Mouse (Mus musculus) splenic B cell, adult 2 months (primary cell): Measurements from ENCODE around the gene Defb30.

Experiments
- DNase-seq: peaks from one replicate; pipeline ENCODE4 v3.0.0-alpha.2; 2011; ENCODE audit warnings: low read depth, low spot score
- H3K27me3 ChIP-seq: 2 replicates; pipeline ENCODE4 v1.6.1; 2012; ENCODE audit warnings: mild to moderate bottlenecking, low read length, moderate library complexity, mixed read lengths; ENCODE audit not compliant: control insufficient read depth, poor library complexity, insufficient read depth, severe bottlenecking
- H3K36me3 ChIP-seq: 2 replicates; pipeline ENCODE4 v1.6.1; 2012; ENCODE audit warnings: mild to moderate bottlenecking, low read length, moderate library complexity, mixed read lengths; ENCODE audit not compliant: control insufficient read depth, poor library complexity, insufficient read depth, severe bottlenecking

Defb30 gene

DNA sequence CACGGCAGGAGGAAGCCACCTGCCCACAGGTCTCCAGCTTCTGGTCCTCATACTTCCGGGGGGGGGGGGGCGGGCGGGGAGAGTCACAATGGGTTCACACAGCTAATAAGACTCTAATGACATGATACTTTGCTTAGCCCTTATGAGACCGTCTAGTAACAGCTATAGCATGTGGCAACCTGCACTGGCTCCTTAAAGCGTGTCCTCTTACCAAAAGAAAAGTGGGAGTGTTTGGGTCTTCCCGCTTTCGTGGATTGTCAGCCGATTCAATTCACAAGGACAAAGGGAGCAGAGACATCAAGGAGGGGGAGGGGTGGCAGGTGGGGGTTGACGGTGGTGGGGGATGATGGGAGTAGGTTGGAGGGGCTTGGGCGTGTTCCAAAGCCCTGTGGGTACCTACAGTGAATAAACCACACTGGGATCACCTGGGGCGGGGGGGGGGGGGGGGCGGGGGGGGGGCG lies at the start of gene Defb30:
Defb30 (minus strand) TSS at position 51 of the 461 bp plus-strand sequence.
- no peak for DNase-seq
- Histone ChIP-seq H3K27me3 (no peaks in the 10 kb centered on the region), H3K36me3 (no peaks in the 10 kb centered on the region)

DNA sequence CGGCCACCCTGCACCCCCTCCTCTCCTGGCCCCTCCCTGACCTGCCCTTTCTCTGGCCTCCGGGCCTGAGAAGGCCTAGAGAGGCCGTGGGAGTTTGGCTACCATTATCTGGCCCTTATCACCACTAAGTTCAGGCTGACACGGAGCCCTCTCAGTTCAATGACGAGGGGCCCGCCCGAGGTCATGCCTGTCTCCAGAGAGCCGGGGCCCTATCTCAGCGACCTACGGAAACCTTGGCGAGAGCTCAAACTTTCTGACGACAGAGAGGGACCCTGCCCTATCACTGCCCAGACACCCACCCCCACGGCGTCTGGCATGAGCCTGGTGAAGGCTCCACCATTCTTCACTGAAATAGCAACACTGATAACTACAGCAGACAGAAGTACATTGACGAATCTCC lies 17.9 kb upstream of the Defb30 start:
- H3K36me3 ChIP-seq = no peaks in the 10 kb centered on the region
- DNase-seq = no peak
- H3K27me3 ChIP-seq = no peaks in the 10 kb centered on the region

DNA sequence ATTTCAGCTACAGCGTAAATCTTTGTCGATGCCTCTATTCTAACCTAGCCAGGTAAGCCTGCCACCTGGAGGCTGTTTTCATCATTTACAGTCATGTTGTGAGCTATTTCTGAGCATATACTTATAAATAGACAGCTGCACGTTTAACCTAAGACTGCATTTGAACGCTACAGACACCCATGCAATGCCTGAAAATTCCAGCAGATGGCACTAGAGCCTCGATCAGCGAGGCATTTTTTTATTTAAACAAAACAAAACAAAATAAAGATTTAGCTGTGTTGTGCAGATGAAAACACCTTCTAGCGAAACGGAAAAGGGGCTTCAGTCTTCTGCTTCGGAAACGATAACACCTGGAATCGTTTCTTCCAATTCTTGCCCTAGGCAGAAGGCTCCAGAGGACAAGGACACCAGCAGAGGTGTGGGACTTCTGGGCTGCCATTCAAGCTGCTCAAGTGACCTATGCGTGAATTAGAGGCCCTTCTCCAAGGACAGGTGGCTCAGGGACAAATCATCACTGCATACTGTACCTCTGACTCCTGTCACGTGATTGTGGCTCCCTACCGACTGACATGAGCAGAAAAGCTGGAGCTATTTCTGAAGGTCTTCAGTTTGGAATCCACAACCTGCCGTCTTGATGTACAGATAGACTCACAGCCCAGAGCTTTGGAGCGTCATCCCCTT lies 17.0 kb upstream of the Defb30 start:
- Histone ChIP-seq H3K27me3 (no peaks in the 10 kb centered on the region), H3K36me3 (no peaks in the 10 kb centered on the region)
- peak; percentile 74 for DNase-seq

DNA sequence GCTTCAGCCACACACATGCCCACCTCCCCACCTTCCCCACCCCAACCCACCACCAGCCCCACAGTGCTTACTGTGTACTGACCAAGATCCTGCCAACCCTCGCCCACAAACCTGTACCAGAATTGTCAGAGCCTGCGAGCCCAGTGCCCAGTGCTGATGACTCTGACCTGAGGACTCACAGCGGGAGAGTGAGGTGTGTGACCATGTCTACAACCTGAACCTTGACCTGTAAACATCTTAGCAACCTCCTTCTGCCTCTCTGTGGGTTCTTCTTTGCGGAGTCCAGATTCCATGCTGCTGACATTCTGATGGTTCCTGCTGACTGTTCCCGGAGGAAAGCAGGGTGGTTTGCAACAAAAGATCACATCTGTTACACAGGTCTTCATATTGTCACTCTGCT lies 15.6 kb upstream of the Defb30 start:
- Histone ChIP-seq H3K27me3 (no peaks in the 10 kb centered on the region), H3K36me3 (no peaks in the 10 kb centered on the region)
- no peak for DNase-seq

DNA sequence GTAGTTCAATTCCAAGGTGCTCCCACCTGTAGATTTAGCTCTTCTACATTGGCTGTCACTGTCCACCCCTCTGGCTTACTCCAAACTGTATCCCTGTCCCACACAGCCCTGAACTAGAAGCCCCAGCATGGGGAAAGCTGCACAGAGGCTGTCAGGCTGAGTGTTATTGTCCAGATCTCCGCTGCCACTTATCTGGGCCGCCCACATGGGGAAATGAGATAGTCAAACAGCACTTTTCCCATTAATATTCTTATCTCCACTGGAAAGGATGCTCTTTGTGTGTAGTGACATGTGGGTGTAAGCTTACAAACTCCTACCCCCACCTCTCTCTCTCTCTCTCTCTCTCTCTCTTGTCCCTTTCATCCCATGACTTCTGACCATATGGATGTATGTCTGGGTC lies 12.4 kb upstream of the Defb30 start:
- H3K27me3 ChIP-seq = no peaks in the 10 kb centered on the region
- H3K36me3 ChIP-seq = no peaks in the 10 kb centered on the region
- DNase-seq = no peak

DNA sequence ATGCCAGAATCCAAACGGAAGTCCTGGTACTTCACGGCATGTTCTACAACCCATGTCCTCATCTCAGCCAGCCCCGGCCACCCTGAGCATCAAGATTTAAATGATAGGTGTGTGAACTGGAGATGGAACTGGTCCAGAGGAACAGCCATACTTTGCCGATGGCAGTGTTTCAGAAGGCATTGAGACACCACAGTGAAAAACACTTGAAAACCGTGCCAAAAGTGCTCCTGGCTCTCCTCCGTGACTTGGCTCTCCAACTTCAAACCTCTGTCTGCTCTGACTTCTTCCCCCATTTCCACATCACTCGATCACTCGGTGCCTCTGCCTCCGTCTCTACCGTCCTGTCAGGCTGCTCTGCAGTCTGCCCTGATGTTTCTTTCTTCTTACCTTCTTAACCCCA lies 10.6 kb upstream of the Defb30 start:
- H3K36me3 ChIP-seq = no peaks in the 10 kb centered on the region
- DNase-seq = no peak

DNA sequence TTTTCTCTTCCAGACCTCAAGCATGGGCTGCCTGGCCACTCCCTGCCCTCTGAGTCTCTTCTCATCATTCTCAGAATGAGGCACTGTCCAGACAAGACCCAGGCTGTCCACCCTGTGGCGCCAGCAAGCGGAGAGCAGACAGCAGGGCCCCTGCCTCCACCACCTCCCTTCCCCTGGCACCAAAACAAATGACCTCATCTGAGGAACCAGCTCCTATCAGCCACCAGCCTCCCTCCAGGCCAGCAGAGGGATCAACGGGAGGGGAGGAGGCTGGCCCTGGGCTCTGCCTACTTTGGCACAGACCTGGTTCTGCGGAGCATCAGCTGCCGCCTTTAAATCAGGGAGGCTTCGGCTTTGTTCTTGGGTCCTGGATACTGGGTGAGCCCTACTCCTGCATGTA lies 5.0 kb upstream of the Defb30 start:
- H3K36me3 ChIP-seq = no peaks in the 10 kb centered on the region
- H3K27me3 ChIP-seq = no peaks in the 10 kb centered on the region
- DNase-seq = no peak

More for the DNA sequence above, 10.6 kb upstream of the Defb30 start:
- H3K27me3 ChIP-seq = no peaks in the 10 kb centered on the region

DNA sequence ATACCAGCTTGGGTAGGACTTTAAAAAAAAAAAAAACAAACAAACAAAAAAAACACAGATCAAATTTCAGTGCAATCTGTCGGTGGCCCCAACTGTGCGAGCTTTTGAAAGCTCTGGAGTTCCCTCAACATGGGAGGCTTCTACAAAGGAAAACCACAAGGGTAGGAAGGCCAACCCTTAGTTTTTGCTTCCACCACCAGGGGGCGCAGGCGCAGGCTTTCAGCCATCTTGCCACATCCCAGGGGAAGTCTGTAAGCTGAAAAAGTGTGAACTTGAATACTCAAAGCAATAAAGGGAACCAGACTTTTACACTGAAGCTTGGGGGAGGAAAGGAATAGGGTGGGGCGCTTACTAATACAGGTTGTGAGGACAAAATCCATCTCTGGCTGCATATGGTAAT lies 1.0 kb upstream of the Defb30 start:
- Histone ChIP-seq H3K36me3 (no peaks in the 10 kb centered on the region), H3K27me3 (no peaks in the 10 kb centered on the region)
- peak; percentile 57 for DNase-seq

DNA sequence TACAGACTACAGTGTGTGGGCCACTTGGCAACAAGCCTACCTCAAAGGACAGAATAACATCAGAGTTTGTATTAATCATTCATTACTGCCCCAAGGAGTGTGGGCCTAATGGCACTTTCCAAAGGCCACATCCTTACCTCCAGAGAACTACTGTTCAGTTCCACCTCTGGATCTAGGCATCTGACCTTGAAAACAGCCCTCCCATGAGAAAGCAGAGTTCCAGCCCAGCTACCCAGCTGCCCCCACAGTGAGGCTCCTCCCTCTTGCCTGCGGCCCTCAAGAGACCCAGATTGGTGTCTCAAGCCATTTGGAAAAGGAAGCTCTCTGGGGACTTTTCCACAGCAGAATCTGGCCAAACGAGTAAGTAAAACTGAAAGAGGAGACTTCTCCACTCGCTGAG lies 3.1 kb downstream of the Defb30 start, which contains the start of gene Defb42:
Defb42 (plus strand) TSS at position 301 of the 400 bp plus-strand sequence.
- no peak for DNase-seq
- Histone ChIP-seq H3K27me3 (no peaks in the 10 kb centered on the region), H3K36me3 (no peaks in the 10 kb centered on the region)

DNA sequence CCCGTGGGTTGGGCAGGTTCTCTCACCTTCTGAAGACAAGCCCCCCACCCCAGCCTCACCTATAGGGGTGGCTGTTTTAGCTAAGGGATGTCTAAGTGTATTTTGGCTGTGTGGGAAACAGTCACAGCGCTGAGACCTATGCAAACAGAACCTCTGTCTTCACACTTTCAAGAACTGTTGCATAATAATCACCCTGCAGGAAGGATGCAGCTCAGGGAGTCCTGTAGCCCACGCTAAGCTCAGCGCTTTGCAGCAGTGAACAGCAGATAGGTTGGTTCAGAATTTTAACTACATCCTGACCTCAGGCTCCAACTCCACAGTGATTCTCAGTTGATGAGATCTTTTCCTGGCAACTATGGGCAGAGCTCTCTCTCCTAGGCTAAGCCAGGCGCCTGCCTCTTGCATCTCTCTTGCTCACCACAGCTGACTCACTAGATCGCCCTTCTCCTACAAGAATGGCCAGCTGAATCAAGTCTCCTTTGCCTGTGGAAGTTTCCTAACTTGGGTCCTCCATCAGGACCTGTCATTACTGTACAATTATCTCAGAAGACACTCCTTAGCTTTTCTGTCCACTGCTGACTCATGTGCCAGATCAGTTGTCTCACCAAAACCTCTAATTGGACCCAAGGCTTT lies 29.1 kb downstream of the Defb30 start:
- Histone ChIP-seq H3K36me3 (no peaks in the 10 kb centered on the region), H3K27me3 (no peaks in the 10 kb centered on the region)
- DNase-seq = no peak

DNA sequence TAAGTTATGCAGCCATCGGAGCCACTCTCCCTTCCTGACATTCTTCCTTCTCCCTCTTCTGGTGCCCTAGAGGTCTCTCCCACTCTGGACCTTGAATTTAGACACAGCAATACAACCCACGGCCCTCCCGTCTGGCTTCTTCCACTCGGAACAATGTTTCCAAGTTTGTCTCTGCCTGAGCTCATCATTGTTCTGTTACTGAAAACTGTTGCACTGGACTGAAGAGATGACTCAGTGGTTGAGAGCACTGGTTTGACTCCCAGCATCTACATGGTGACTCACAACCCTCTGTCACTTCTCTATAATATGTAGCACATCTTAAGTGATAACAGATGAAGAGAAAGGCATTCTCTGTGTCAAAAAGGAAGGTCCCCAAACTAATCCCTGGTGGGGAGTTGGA lies 35.1 kb downstream of the Defb30 start:
- H3K27me3 ChIP-seq = no peaks in the 10 kb centered on the region
- no peaks in the 10 kb centered on the region for H3K36me3 ChIP-seq
- DNase-seq = no peak

DNA sequence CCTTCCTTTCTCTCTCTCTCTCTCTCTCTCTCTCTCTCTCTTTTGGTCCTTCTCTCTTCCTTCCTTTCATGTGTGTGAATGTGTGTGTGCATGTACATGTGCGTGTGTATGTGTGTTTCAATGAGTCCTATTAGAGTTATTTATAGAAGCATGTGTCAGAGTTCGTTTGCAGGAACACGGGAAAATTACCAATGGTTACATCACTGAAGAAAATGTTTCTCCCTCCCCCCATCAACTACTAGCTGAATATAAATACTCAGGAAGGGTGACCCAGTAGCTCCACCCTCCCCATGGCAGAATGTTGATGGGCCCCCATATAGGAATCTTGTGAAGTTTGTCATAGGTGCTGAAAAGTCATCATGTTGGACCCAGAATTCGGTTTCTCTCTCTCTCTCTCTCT lies 36.7 kb downstream of the Defb30 start:
- no peak for DNase-seq
- H3K27me3 ChIP-seq = no peaks in the 10 kb centered on the region

DNA sequence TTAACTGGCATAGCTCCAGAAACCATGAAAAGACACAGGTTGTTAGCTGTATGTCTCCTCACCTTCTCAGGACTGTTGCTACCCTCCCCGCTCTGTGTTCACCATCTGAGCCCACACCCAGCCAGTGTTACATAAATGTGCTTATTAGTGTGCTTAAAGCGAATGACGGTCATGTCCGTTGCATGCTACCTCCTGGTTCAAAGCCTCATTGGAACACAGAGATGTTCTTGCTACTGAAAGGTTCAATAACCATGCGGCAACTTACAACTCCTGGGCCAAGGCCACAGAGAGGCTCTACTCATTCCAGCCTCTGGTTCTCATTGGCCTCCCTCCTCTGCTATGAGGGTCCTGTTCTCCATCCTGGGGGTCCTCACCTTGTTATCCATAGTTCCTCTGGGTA lies 38.3 kb downstream of the Defb30 start, which contains the start of gene Defb43:
Defb43 (plus strand) TSS at position 301 of the 400 bp plus-strand sequence.
- H3K36me3 ChIP-seq = no peaks in the 10 kb centered on the region
- no peak for DNase-seq
- H3K27me3 ChIP-seq = no peaks in the 10 kb centered on the region

More for the DNA sequence above, 36.7 kb downstream of the Defb30 start:
- no peaks in the 10 kb centered on the region for H3K36me3 ChIP-seq

DNA sequence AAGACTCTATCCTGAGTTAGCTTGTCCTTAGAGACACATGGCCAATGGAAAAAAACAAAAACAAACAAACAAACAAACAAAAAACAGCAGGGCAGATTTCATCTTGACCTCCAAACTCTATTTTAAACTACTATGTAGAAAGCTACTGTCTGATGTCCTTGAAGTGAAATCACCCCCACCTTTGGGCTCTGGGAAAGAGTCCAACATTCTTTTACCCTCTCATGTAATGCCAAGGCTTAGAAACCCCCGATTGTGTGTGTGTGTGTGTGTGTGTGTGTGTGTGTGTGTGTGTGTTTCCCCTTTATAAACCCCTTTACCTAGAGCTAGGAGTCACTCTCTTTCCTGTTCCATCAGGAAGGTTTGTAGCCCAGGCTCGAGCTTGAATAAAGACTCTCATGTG lies 47.2 kb downstream of the Defb30 start:
- DNase-seq = no peak
- Histone ChIP-seq H3K36me3 (no peaks in the 10 kb centered on the region), H3K27me3 (no peaks in the 10 kb centered on the region)

DNA sequence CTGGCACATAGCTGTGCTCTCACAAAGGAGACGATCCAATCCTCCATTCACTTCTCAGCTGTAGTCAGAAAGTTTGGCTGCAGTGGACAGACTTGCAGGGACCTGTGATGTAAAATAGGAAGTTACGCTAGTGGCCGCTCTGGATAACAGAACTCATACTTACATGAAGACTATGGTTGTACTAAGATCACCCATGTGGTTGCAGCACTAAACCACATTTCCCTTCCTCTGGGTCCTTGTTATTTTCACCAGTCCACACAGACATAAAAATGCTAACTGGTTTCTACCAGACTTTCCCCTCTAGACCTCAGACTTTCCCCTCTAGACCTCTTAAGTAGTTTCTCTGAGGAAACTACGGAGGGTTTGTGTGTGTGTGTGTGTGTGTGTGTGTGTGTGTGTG lies 50.8 kb downstream of the Defb30 start:
- no peak for DNase-seq
- Histone ChIP-seq H3K27me3 (no peaks in the 10 kb centered on the region), H3K36me3 (no peaks in the 10 kb centered on the region)
